Mouse (Mus musculus): ENCODE results near the gene Ppp2r2d.
A peak's percentile ranks its signal among the peaks of the same experiment; 100 is the strongest.

The Ppp2r2d gene

GRCm38 (mm10) chr7:138845544-138846391, at the start of gene Ppp2r2d, which contains the start of gene Mapk1ip1:
TSS of gene Ppp2r2d (plus strand) at chr7:138846079.
TSS of gene Mapk1ip1 (minus strand) at chr7:138846273.
- peak; percentile 99 for DNase-seq

- peak; percentile 53 for DNase-seq
These were observed 42.5 kb upstream of the Ppp2r2d start for GRCm38 (mm10) chr7:138803386-138803785.

- DNase-seq, result no peak
These were observed 38.7 kb upstream of the Ppp2r2d start for GRCm38 (mm10) chr7:138807146-138807545.

GRCm38 (mm10) chr7:138813213-138813875, 32.5 kb upstream of the Ppp2r2d start:
- peak; percentile 28 for DNase-seq

GRCm38 (mm10) chr7:138818314-138818713, 27.6 kb upstream of the Ppp2r2d start:
- peak; percentile 18 for DNase-seq

DNA sequence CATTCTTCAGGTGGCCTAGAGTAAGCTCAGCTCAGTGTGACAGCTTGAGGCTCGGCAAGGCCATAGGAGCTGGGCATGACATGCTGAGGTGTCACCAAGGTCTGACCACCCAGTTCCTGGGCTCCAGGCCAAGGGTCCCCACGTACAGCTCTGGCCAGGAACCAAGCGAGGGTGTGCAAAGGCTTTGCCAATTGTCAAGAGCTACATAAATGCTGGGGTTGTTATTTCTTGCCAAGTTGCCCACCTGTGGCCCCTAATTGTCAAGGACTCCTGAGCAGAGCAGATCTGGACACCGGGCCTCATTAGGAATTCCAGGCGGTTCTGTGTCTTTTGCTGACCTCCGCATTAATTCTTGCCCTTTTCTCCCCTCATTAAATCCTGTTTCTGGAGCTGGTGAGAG, 21.5 kb upstream of the Ppp2r2d start:
- DNase-seq, result no peak

DNA sequence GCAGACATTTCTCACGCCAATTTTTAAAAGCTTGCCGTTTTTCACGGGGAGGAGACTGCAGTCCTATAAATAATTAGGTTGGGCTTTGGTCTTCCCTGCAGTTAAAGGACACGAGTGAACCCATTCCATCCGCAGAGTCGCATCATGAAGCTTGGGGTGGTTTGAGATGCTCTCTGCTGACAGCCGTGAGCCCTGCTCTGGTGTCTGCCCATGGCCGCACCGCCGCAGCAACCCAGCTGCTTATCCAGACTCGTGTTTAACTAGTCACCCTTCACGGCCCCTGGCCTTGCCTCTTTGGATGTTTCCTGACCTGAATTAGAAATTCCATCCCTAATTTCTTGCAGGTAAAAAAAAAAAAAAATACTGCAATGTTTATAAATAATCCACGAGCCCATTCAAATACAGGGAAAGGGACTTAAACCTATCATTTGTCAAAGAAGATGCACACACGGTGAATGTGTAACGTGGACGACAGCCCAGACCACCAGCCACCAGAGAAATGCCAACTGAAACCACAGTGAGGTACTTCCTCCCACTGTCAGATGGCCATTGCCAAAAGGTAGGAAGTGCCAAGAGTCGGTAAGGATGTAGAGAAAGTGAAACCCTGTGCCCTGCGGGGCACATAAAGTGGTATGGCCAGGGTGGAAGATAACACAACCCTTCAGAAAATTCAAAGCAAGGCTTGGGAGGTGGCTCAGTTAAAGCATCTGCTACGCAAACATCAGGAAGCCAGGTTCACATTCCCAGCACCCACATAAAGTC, 20.7 kb upstream of the Ppp2r2d start:
- DNase-seq, result no peak

DNA sequence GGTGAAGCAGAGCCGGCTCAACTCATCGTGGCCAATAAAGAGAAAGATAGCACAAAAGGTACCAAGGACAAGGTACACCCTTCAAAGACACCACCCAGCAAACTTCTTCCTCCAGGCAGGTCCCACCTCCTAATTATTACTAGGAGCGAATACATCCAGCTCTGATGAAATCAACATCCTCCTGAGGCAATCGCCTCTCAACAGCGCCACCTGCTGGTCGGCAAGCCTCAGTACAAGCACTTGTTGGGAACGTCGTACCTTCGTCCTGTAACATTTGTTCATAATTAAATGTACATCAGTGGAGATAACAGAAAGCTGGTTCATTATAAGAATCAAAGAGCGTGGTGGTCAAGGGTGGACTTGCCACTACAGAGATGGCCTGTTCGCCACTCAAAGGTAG, 18.1 kb upstream of the Ppp2r2d start:
- peak; percentile 83 for DNase-seq

- no peak for DNase-seq
These were observed 10.9 kb upstream of the Ppp2r2d start for GRCm38 (mm10) chr7:138835028-138835427.

DNA sequence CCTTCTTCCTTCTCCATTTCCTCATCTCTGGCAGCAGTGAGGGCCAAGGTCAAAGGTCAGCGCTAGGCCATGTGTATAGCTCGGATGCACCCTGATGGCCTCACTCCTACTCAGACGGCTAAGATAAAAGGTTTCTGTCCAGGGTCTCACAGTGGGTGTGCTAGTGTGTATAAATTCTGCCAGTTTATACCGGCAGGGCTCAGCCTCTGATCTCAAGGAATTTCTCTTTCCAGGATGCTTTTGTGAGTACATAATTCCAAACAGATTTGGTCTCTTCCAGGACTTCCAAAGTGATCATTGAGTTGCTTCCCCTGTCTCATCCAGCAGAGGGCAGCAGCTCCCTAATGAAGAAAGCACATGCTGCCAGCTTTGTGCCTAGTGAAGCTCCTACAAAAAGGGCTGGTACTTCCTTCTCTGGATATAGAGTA, 5.3 kb upstream of the Ppp2r2d start:
- DNase-seq, result peak; percentile 88

DNA sequence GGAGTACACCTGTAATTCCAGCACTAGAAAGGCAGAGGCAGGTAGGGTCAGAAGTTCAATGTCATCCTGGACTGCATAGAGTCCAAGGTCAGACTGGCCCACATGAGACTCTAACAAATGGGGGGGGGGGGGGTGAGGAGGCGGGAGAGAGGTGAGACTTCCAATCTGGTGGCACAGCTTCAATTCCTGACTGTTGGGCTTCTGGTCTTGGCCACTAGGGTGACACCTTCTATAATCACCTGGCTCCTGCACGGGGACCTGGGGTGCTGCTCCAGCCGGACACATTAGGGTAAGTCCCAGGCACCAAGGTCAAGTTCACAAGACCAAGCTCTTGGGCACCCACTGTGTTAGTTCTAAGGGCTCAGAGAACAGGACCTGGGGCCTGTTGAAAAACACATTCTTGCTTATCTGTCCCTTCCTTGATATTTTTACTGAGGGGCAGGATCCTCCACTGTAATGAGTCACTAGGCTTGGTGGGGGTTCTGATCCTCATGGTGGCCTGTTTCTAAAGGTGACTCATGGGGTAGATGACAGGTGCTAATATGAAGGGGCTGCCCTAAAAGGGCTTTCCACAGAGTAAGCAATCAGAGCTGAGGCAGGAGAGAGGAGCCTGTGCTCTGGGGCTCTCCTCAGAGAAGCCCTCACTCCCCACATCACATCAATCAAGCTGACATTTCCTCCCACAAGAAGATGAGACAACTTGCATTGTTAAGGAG, 4.3 kb upstream of the Ppp2r2d start:
- no peak for DNase-seq

DNA sequence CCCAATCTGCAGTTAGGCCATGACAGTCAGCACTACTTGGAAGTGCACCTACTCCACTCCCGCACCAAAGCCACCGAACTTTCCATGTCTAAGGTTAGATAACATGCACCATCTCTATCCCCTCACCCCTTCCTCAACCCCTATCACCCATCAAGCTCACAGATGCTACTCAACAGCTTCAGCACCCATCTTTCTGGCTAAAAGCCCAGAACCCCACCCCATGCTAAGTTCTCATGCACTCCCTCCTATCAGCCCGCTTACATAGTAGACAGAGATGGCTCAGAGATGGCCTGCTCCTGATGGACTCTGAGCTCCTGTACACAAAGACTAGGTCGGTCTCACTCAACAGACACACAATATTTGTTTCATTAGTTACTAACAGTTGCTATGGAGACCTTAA, 2.5 kb upstream of the Ppp2r2d start:
- DNase-seq, result no peak

- no peak for DNase-seq
These were observed 768 bp upstream of the Ppp2r2d start for GRCm38 (mm10) chr7:138845111-138845510.

GRCm38 (mm10) chr7:138846502-138846991, 668 bp downstream of the Ppp2r2d start:
- DNase-seq, result no peak

DNA sequence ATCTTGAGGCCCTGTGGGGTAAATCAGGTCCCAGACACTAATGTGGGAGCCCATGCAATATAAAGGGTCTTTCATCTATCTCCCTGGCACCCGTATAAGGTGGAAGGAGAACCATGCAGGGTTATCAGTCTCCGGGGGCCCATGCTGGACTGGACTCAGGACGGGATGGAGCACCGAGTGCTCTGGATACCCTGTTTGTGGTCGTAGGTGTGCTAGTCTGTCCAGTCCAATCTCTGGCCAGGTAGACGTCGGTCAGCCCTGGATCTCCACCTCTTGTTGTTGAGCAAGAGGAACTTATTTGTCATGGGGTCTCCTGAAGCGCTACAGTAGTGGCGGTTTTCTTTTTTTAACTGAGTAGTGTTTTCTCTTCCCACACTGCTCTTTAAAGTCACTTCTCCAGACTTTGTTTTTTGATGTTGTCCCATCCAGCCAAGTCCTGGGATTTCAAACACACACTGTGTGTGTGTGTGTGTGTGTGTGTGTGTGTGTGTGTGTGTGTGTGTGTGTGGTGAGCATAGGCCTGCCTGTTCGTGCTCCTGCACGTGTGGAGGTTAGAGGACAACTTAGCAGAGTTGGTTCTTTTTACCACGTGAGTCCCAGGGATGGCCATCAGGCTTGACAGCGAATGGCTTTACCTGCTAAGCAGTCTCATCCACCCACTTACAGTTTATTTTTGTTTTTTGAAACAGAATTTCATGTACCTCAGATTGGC, 1.6 kb downstream of the Ppp2r2d start:
- DNase-seq, result no peak

- DNase-seq, result no peak
These were observed 2.4 kb downstream of the Ppp2r2d start for GRCm38 (mm10) chr7:138848028-138848920.

- DNase-seq, result no peak
These were observed 4.2 kb downstream of the Ppp2r2d start for GRCm38 (mm10) chr7:138850083-138850482.

GRCm38 (mm10) chr7:138853417-138854031, 7.6 kb downstream of the Ppp2r2d start:
- DNase-seq, result no peak

DNA sequence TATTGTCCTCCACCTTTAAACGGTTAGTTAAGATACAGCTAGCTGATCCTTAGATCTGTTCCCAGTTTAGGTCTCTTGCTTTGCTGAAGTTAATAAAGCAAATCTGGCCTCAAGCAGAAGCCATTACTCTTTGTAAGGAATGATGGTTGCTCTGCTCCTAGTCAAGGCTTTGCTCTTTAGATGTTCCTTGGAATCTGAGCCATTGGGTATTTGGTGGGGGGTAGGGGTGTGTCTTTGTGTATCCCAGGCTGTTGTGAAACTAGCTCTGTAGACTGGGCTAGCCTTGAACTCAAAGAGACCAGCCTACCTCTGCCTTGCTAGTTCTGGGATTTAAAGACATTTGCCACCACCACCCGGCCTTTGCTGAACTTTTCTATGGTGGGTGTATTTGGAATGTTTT, 8.3 kb downstream of the Ppp2r2d start:
- DNase-seq, result no peak

DNA sequence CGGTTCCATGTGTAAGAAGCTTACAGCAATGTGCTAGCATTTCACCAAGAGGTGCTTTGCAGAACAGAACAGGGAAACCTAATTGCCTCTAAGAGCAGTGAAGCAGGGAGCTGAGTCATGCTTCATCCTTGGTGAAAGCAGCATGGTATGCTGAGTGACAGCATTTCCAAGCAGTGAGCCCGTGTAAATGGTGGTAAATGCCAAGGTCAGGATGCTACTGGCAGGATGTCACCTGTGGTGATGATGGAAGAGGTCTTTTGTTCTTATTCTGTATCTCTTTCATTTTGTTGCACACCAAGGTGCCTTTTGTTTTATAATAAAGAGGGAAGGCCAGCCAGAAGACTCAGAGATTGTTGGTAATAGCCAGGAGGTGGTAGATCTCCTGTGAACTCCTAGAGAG, 10.8 kb downstream of the Ppp2r2d start:
- no peak for DNase-seq
